Mouse (Mus musculus) MEL (cell line): ENCODE measurements around the gene Sez6l2.

ENCODE experiments used
- MAX ChIP-seq: IDR thresholded peaks from 2 replicates; pipeline ENCODE4 v1.6.1; 2011; ENCODE audit warnings: low read length, improper control_type of control experiment
- ZMIZ1 ChIP-seq: IDR thresholded peaks from 2 replicates; pipeline ENCODE4 v1.6.1; 2012; ENCODE audit warnings: low read depth, mild to moderate bottlenecking, inconsistent platforms, low read length, improper control_type of control experiment, moderate library complexity

DNA sequence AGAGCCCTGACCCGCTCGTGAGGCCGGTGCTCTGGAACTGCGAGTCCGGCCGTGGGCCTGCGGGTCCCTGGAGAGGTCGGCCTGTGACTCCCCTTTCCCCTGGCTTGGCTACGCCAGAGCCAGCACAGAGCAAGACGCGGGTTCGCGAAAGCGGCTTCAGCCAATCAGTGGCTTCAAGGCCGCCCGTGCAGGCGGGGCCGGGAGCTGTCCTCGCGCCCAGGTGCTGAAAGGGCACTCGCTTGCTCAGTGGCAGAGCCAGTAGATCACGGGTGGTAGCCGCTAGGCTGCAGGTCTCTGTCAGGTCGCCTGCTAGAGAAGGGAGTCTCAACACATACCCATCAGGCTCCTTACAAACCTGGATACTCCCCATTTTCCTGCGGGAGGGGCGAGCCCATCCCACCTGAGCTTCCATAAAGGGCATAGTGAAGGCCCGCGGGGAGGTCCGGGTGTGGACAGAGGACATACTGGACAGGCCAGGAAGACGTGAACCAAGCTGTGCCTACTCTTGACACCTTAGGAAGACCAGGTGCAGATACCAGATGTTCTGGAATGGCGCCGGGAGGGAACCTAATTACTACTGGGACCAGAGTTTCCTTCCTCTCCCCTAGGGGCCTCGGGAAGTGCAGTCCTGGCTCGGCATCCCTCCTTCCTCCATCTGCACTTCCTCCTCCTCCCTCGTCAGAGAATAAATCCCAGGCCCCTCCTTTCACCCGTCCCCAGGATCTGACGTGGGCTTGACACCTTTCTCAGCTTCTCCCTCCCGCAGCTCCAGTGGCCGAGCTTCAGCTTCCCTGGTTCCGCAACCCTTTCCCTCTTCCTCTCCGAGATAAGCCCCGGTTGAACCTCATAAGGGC lies at the start of gene Sez6l2:
- TF ChIP-seq ZMIZ1 (no peak), MAX (peak; percentile 75)
